Mouse (Mus musculus): ENCODE data around the gene Fscn3. TPM values are rescaled to one million over a fixed set of nuclear protein-coding genes. Genes with fewer than 3 reads are reported as not detected.

Gene Fscn3
- total and polyA plus RNA-seq, 3 experiments, result not detected

- H3K27ac ChIP-seq (ENCODE audit: insufficient read depth, low read depth), result no peak overlapping the region
Observed at GRCm38 (mm10) chr6:28425019-28425418, 2.6 kb upstream of the Fscn3 start.

DNA sequence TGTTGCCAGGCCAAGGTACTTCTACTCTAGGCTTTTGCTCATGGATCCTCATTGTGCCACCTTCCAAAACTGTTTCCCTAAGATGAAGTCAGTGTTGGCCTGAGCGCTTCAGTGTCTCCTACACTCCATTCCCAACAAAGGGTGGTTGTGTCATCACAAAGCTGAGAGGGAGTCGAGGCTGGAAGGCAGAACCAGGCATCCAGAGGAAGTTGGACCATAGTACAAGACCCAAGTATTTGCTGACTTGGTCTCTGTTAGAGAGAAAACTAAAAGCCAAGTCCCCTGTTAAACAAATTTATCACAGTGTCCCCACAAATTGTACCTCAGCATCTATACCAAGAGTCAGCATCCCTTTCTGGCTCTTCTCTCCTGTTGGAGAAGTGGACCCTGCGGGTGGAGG, 701 bp downstream of the Fscn3 start, which contains the start of gene Gcc1:
Gene Gcc1 (minus strand): TSS at position 101 of the 400 bp plus-strand sequence.
- Histone ChIP-seq H3K9ac (ENCODE audit: insufficient read depth, low read depth) (no peak within 1 kb of the TSS), H3K27me3 (replicated peaks) (no peaks in the 10 kb centered on the region), H3K4me3 (replicated peaks in 1 of 3; ENCODE audit: low read depth in 2 of 3, low read length in 2 of 3, poor library complexity in 1 of 3) (no peak within 1 kb of the TSS), H3K27ac (ENCODE audit: insufficient read depth, low read depth) (no peak within 1 kb of the TSS), H3K4me2 (ENCODE audit: insufficient read depth, low read depth, poor library complexity, severe bottlenecking) (no peak within 1 kb of the TSS), H3K4me1 (ENCODE audit: control insufficient read depth in 1 of 2, insufficient read depth in 2 of 2) (peaks cover 3 to 18% of the 10 kb centered on the region in 2 experiments; a peak in 3 of 4 replicates), H3K9me3 (replicated peaks; ENCODE audit: low read length) (no peaks in the 10 kb centered on the region), H3K79me2 (replicated peaks; ENCODE audit: control insufficient read depth, extremely low read depth, insufficient read depth, poor library complexity, severe bottlenecking) (no peaks in the 10 kb centered on the region), H3K36me3 (replicated peaks in 1 of 2; ENCODE audit: control insufficient read depth in 1 of 2, insufficient read depth in 1 of 2, low read length in 1 of 2) (peaks cover 13 to 35% of the 10 kb centered on the region in 2 experiments)
- in situ Hi-C loops (cut with MboI; ENCODE audit: low pct_ligation_motif_present, low pct_unique_long_range_greater_than_20kb, low sequenced_read_pairs) (no loop called here), dilution Hi-C loops (cut with MboI; ENCODE audit: extremely low pct_ligation_motif_present, extremely low pct_unique_long_range_greater_than_20kb, low sequenced_read_pairs) (no loop called here)
- DNase-seq (ENCODE audit: extremely low read depth), result no peak
- TF ChIP-seq PAX5 (IDR thresholded peaks at IDR 0.05; ENCODE audit: low read length) (no peak), ZMIZ1 (IDR thresholded peaks at IDR 0.05; ENCODE audit: low read depth, low read length) (no peak), MAX (IDR thresholded peaks at IDR 0.05; ENCODE audit: low read length) (no peak), JUND (conservative IDR thresholded peaks at IDR 0.05; ENCODE audit: low read depth, low read length) (no peak), ZKSCAN1 (IDR thresholded peaks at IDR 0.05; ENCODE audit: borderline replicate concordance, low read depth, low read length) (no peak), RCOR1 (conservative IDR thresholded peaks at IDR 0.05; ENCODE audit: low read depth, low read length) (no peak), HCFC1 (IDR thresholded peaks at IDR 0.05; ENCODE audit: low read depth, low read length) (no peak), RAD21 (IDR thresholded peaks at IDR 0.05; ENCODE audit: low read depth, low read length) (no peak), POLR2A (IDR thresholded peaks at IDR 0.05; ENCODE audit: low read depth, low read length) (no peak), SIN3A (IDR thresholded peaks at IDR 0.05; ENCODE audit: low read length) (no peak), USF1 (IDR thresholded peaks at IDR 0.05; ENCODE audit: low read depth, low read length) (no peak), USF2 (conservative IDR thresholded peaks at IDR 0.05; ENCODE audit: low read depth, low read length) (no peak)

More at GRCm38 (mm10) chr6:28425019-28425418, 2.6 kb upstream of the Fscn3 start:
- dilution Hi-C loops (cut with MboI; ENCODE audit: extremely low pct_ligation_motif_present, extremely low pct_unique_long_range_greater_than_20kb, low sequenced_read_pairs) (no loop called here), in situ Hi-C loops (cut with MboI; ENCODE audit: low pct_ligation_motif_present, low pct_unique_long_range_greater_than_20kb, low sequenced_read_pairs) (no loop called here)
- no peak for DNase-seq (ENCODE audit: extremely low read depth)
- no peak for TF ChIP-seq ZMIZ1 (IDR thresholded peaks at IDR 0.05; ENCODE audit: low read depth, low read length)
- TF ChIP-seq USF1 (IDR thresholded peaks at IDR 0.05; ENCODE audit: low read depth, low read length), result no peak
- peaks cover 10% of the 10 kb centered on the region for H3K79me2 ChIP-seq (replicated peaks; ENCODE audit: control insufficient read depth, extremely low read depth, insufficient read depth, poor library complexity, severe bottlenecking)
- H3K4me3 ChIP-seq (replicated peaks in 1 of 3; ENCODE audit: low read depth in 2 of 3, low read length in 2 of 3, poor library complexity in 1 of 3), result no peak overlapping the region
- no peak overlapping the region for H3K9ac ChIP-seq (ENCODE audit: insufficient read depth, low read depth)
- H3K4me2 ChIP-seq (ENCODE audit: insufficient read depth, low read depth, poor library complexity, severe bottlenecking), result no peak overlapping the region
- H3K9me3 ChIP-seq (replicated peaks; ENCODE audit: low read length), result no peaks in the 10 kb centered on the region
- peaks cover 16 to 36% of the 10 kb centered on the region in 2 experiments for H3K4me1 ChIP-seq (ENCODE audit: control insufficient read depth in 1 of 2, insufficient read depth in 2 of 2)
- H3K36me3 ChIP-seq (replicated peaks in 1 of 2; ENCODE audit: control insufficient read depth in 1 of 2, insufficient read depth in 1 of 2, low read length in 1 of 2), result peaks cover 13 to 40% of the 10 kb centered on the region in 2 experiments
- H3K27me3 ChIP-seq (replicated peaks), result no peaks in the 10 kb centered on the region

DNA sequence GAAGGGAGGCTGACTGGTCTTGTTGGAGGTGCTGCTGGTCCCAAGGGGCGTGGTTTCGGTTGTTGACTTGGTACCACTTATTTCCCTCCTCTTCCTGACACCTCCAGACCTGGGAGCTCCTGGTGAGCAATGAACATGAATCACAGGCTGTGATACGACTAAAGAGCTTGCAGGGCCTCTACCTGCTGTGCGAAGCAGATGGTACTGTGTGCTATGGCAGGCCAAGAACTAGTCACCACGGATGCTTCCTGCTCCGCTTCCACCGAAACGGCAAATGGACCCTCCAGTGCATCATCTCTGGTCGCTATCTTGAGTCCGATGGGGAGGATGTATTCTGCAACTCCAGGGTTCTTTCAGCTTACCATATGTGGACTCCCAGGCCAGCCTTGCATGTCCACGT, 2.3 kb downstream of the Fscn3 start:
- H3K9me3 ChIP-seq (replicated peaks; ENCODE audit: low read length), result no peaks in the 10 kb centered on the region
- peaks cover 13 to 32% of the 10 kb centered on the region in 2 experiments for H3K36me3 ChIP-seq (replicated peaks in 1 of 2; ENCODE audit: control insufficient read depth in 1 of 2, insufficient read depth in 1 of 2, low read length in 1 of 2)
- dilution Hi-C loops (cut with MboI; ENCODE audit: extremely low pct_ligation_motif_present, extremely low pct_unique_long_range_greater_than_20kb, low sequenced_read_pairs), result no loop called here
- TF ChIP-seq MEF2A (IDR thresholded peaks at IDR 0.05; ENCODE audit: borderline replicate concordance, low read depth, low read length) (no peak), POLR2A (IDR thresholded peaks at IDR 0.05; ENCODE audit: low read depth, low read length) (no peak), POLR2AphosphoS2 (IDR thresholded peaks at IDR 0.05; ENCODE audit: low read depth, low read length) (no peak), E2F4 (IDR thresholded peaks at IDR 0.05; ENCODE audit: insufficient replicate concordance, low read depth, low read length) (no peak), CHD1 (IDR thresholded peaks at IDR 0.05; ENCODE audit: low read depth, low read length) (no peak)
- no peak overlapping the region for H3K27ac ChIP-seq (ENCODE audit: insufficient read depth, low read depth)
- no peak for DNase-seq (ENCODE audit: extremely low read depth)
- H3K27me3 ChIP-seq (replicated peaks), result no peaks in the 10 kb centered on the region
- no peak overlapping the region for H3K9ac ChIP-seq (ENCODE audit: insufficient read depth, low read depth)
- H3K4me1 ChIP-seq (ENCODE audit: control insufficient read depth in 1 of 2, insufficient read depth in 2 of 2), result peaks cover 0 to 11% of the 10 kb centered on the region in 2 experiments; a peak in 2 of 4 replicates
- in situ Hi-C loops (cut with MboI; ENCODE audit: low pct_ligation_motif_present, low pct_unique_long_range_greater_than_20kb, low sequenced_read_pairs), result no loop called here
- no peak overlapping the region for H3K4me3 ChIP-seq (replicated peaks in 1 of 3; ENCODE audit: low read depth in 2 of 3, low read length in 2 of 3, poor library complexity in 1 of 3)
- no peak overlapping the region for H3K4me2 ChIP-seq (ENCODE audit: insufficient read depth, low read depth, poor library complexity, severe bottlenecking)
- H3K79me2 ChIP-seq (replicated peaks; ENCODE audit: control insufficient read depth, extremely low read depth, insufficient read depth, poor library complexity, severe bottlenecking), result no peaks in the 10 kb centered on the region

Data from CH12.LX (cell line).